Mouse (Mus musculus) ES-E14 (cell line): Measurements from ENCODE around the gene Dennd2c.

Experiments
- CHD2 ChIP-seq: IDR thresholded peaks from 2 replicates; pipeline ENCODE4 v1.6.1; 2014; ENCODE audit warnings: mild to moderate bottlenecking, low read depth, low read length, inconsistent platforms
- HCFC1 ChIP-seq: IDR thresholded peaks from 2 replicates; pipeline ENCODE4 v1.6.1; 2012; ENCODE audit warnings: low read length, inconsistent platforms, borderline replicate concordance; ENCODE audit not compliant: insufficient read depth

GRCm38 (mm10) chr3:103129367-103130159, 27.2 kb downstream of the Dennd2c start:
- TF ChIP-seq HCFC1, result no peak
- no peak for TF ChIP-seq CHD2
